Mouse (Mus musculus) small intestine, adult 2 months (tissue): ENCODE data around the gene Hjurp.

Experiments used
- CTCF ChIP-seq: fragments of 200-500 bp; IDR thresholded peaks from 2 replicates; pipeline ENCODE4 v1.5.1; 2012; ENCODE audit warnings: low read depth, mild to moderate bottlenecking, control low read depth, inconsistent platforms, low read length, moderate library complexity, mixed read lengths; ENCODE audit not compliant: insufficient replicate concordance, insufficient read length; ENCODE audit errors: extremely low read depth
- POLR2A ChIP-seq: fragments of 200-500 bp; IDR thresholded peaks from 2 replicates; pipeline ENCODE4 v1.6.1; 2012; ENCODE audit warnings: low read depth, mild to moderate bottlenecking, control low read depth, inconsistent platforms, low read length, moderate library complexity

GRCm38 (mm10) chr1:88264869-88265240, 12.6 kb downstream of the Hjurp start:
- TF ChIP-seq CTCF (no peak), POLR2A (no peak)
